Mouse (Mus musculus) MEL (cell line): ENCODE measurements around the gene Gsk3a. TPM values are rescaled to one million over a fixed set of nuclear protein-coding genes. Genes with fewer than 3 reads are reported as not detected.
A peak's percentile ranks its signal among the peaks of the same experiment; 100 is the strongest.

Experiments
- DNase-seq: peaks from one replicate; pipeline ENCODE4 v3.0.0; 2011; ENCODE audit warnings: low read depth, low spot score
- H3K27ac ChIP-seq: 2 replicates; pipeline ENCODE4 v1.5.1; 2012; ENCODE audit warnings: low read depth, mild to moderate bottlenecking, control low read depth, low read length, moderate library complexity; ENCODE audit not compliant: control insufficient read depth
- H3K27me3 ChIP-seq, 2 experiments: fragments of 150-350 bp in 1 of 2; sonication (generic) in 1 of 2; 2 replicates each; pipeline ENCODE4 v1.6.1; 2012; ENCODE audit warnings: low read length in 2 of 2, mild to moderate bottlenecking in 2 of 2, improper control_type of control experiment in 1 of 2, moderate library complexity in 1 of 2; ENCODE audit not compliant: insufficient read depth in 2 of 2, control insufficient read depth in 1 of 2
- H3K36me3 ChIP-seq, 2 experiments: 2 replicates each; pipeline ENCODE4 v1.6.1; 2012 to 2014; ENCODE audit warnings: low read length in 2 of 2, improper control_type of control experiment in 1 of 2, inconsistent platforms in 1 of 2, mild to moderate bottlenecking in 1 of 2; ENCODE audit not compliant: insufficient read depth in 2 of 2, control insufficient read depth in 1 of 2
- H3K4me1 ChIP-seq, 2 experiments: fragments of 150-350 bp in 1 of 2; sonication (generic) in 1 of 2; 2 replicates each; pipeline ENCODE4 v1.6.1; 2012; ENCODE audit warnings: low read length in 2 of 2, improper control_type of control experiment in 1 of 2, mild to moderate bottlenecking in 1 of 2; ENCODE audit not compliant: insufficient read depth in 2 of 2, control insufficient read depth in 1 of 2
- H3K4me3 ChIP-seq, 2 experiments: fragments of 150-350 bp in 1 of 2; sonication (generic) in 1 of 2; 2 replicates each; pipeline ENCODE4 v1.5.1; 2012; ENCODE audit warnings: low read depth in 2 of 2, low read length in 2 of 2, mild to moderate bottlenecking in 2 of 2, moderate library complexity in 2 of 2, control low read depth in 1 of 2, improper control_type of control experiment in 1 of 2; ENCODE audit not compliant: control insufficient read depth in 1 of 2, insufficient read depth in 1 of 2
- H3K79me2 ChIP-seq: 2 replicates; pipeline ENCODE4 v1.6.1; 2012; ENCODE audit warnings: mild to moderate bottlenecking, low read length, moderate library complexity; ENCODE audit not compliant: control insufficient read depth, poor library complexity, insufficient read depth
- H3K9ac ChIP-seq: 2 replicates; pipeline ENCODE4 v1.6.1; 2012; ENCODE audit warnings: low read depth, mild to moderate bottlenecking, control low read depth, low read length, moderate library complexity; ENCODE audit not compliant: control insufficient read depth, poor library complexity, severe bottlenecking
- H3K9me3 ChIP-seq: fragments of 150-350 bp; sonication (generic); replicated peaks from 2 replicates; pipeline ENCODE4 v1.6.1; 2012; ENCODE audit warnings: mild to moderate bottlenecking, low read length, improper control_type of control experiment, moderate library complexity; ENCODE audit not compliant: insufficient read depth
- BHLHE40 ChIP-seq: IDR thresholded peaks from 2 replicates; pipeline ENCODE4 v1.6.1; 2012; ENCODE audit warnings: low read depth, mild to moderate bottlenecking, inconsistent platforms, low read length, improper control_type of control experiment, borderline replicate concordance
- CHD1 ChIP-seq: IDR thresholded peaks from 2 replicates; pipeline ENCODE4 v1.6.1; 2012; ENCODE audit warnings: low read depth, mild to moderate bottlenecking, inconsistent platforms, low read length, improper control_type of control experiment
- CTCF ChIP-seq, 3 experiments: IDR thresholded peaks in 2 of 3; conservative IDR thresholded peaks in 1 of 3; 2 replicates each; pipeline ENCODE4 v1.5.1; 2011 to 2012; ENCODE audit warnings: low read length in 3 of 3, low read depth in 2 of 3, mild to moderate bottlenecking in 2 of 3, improper control_type of control experiment in 1 of 3, inconsistent platforms in 1 of 3, mixed read lengths in 1 of 3, moderate library complexity in 1 of 3; ENCODE audit not compliant: control insufficient read depth in 1 of 3, insufficient read depth in 1 of 3, poor library complexity in 1 of 3, severe bottlenecking in 1 of 3
- ELF1 ChIP-seq: IDR thresholded peaks from 2 replicates; pipeline ENCODE4 v1.6.1; 2014; ENCODE audit warnings: low read depth, mild to moderate bottlenecking, inconsistent platforms, low read length, improper control_type of control experiment, moderate library complexity
- EP300 ChIP-seq, 2 experiments: IDR thresholded peaks; 2 replicates each; pipeline ENCODE4 v1.6.1; 2011; ENCODE audit warnings: improper control_type of control experiment in 2 of 2, low read length in 2 of 2, low read depth in 1 of 2, mild to moderate bottlenecking in 1 of 2
- GATA1 ChIP-seq: IDR thresholded peaks from 2 replicates; pipeline ENCODE4 v1.6.1; 2011; ENCODE audit warnings: low read depth, low read length, improper control_type of control experiment
- HCFC1 ChIP-seq: IDR thresholded peaks from 2 replicates; pipeline ENCODE4 v1.6.1; 2012; ENCODE audit warnings: low read depth, mild to moderate bottlenecking, inconsistent platforms, low read length, improper control_type of control experiment, moderate library complexity
- JUND ChIP-seq: IDR thresholded peaks from 2 replicates; pipeline ENCODE4 v1.6.1; 2011; ENCODE audit warnings: low read depth, mild to moderate bottlenecking, improper control_type of control experiment, low read length
- MAFK ChIP-seq: IDR thresholded peaks from 2 replicates; pipeline ENCODE4 v1.6.1; 2011; ENCODE audit warnings: low read depth, mild to moderate bottlenecking, low read length, improper control_type of control experiment, borderline replicate concordance
- MAX ChIP-seq: IDR thresholded peaks from 2 replicates; pipeline ENCODE4 v1.6.1; 2011; ENCODE audit warnings: low read length, improper control_type of control experiment
- MAZ ChIP-seq: IDR thresholded peaks from 2 replicates; pipeline ENCODE4 v1.6.1; 2012; ENCODE audit warnings: low read depth, mild to moderate bottlenecking, inconsistent platforms, low read length, improper control_type of control experiment
- MEF2A ChIP-seq: IDR thresholded peaks from 2 replicates; pipeline ENCODE4 v1.6.1; 2014; ENCODE audit warnings: low read depth, mild to moderate bottlenecking, inconsistent platforms, low read length, improper control_type of control experiment; ENCODE audit not compliant: poor library complexity, insufficient replicate concordance, severe bottlenecking; ENCODE audit errors: extremely low read depth
- MXI1 ChIP-seq: IDR thresholded peaks from 2 replicates; pipeline ENCODE4 v1.6.1; 2011; ENCODE audit warnings: mild to moderate bottlenecking, low read depth, low read length, improper control_type of control experiment
- MYC ChIP-seq: IDR thresholded peaks from 2 replicates; pipeline ENCODE4 v1.6.1; 2011; ENCODE audit warnings: low read depth, mild to moderate bottlenecking, low read length, improper control_type of control experiment, moderate library complexity
- NRF1 ChIP-seq: IDR thresholded peaks from 2 replicates; pipeline ENCODE4 v1.6.1; 2014; ENCODE audit warnings: low read depth, mild to moderate bottlenecking, inconsistent platforms, low read length, improper control_type of control experiment, moderate library complexity; ENCODE audit not compliant: poor library complexity, insufficient read depth, severe bottlenecking
- POLR2A ChIP-seq, 2 experiments: IDR thresholded peaks; 2 replicates each; pipeline ENCODE4 v1.6.1; 2011 to 2012; ENCODE audit warnings: low read length in 2 of 2, mild to moderate bottlenecking in 2 of 2, control low read depth in 1 of 2, improper control_type of control experiment in 1 of 2, low read depth in 1 of 2, moderate library complexity in 1 of 2; ENCODE audit not compliant: control insufficient read depth in 1 of 2, insufficient read depth in 1 of 2, poor library complexity in 1 of 2
- RAD21 ChIP-seq: IDR thresholded peaks from 2 replicates; pipeline ENCODE4 v1.6.1; 2011; ENCODE audit warnings: mild to moderate bottlenecking, low read depth, low read length, improper control_type of control experiment
- SIN3A ChIP-seq: IDR thresholded peaks from 2 replicates; pipeline ENCODE4 v1.6.1; 2012; ENCODE audit warnings: low read length, improper control_type of control experiment, inconsistent platforms
- SMC3 ChIP-seq: IDR thresholded peaks from 2 replicates; pipeline ENCODE4 v1.6.1; 2011; ENCODE audit warnings: low read depth, low read length, improper control_type of control experiment
- TAL1 ChIP-seq: IDR thresholded peaks from 2 replicates; pipeline ENCODE4 v1.6.1; 2012; ENCODE audit warnings: mild to moderate bottlenecking, inconsistent platforms, low read length, moderate library complexity, mixed read lengths
- TBP ChIP-seq: IDR thresholded peaks from 2 replicates; pipeline ENCODE4 v1.8.0; 2011; ENCODE audit warnings: low read depth, low read length, improper control_type of control experiment
- TCF12 ChIP-seq: IDR thresholded peaks from 2 replicates; pipeline ENCODE4 v1.6.1; 2014; ENCODE audit warnings: low read depth, mild to moderate bottlenecking, inconsistent platforms, low read length, improper control_type of control experiment, moderate library complexity
- UBTF ChIP-seq: IDR thresholded peaks from 2 replicates; pipeline ENCODE4 v1.6.1; 2012; ENCODE audit warnings: low read depth, mild to moderate bottlenecking, inconsistent platforms, low read length, improper control_type of control experiment, moderate library complexity, borderline replicate concordance; ENCODE audit not compliant: insufficient read depth
- ZC3H11A ChIP-seq: IDR thresholded peaks from 2 replicates; pipeline ENCODE4 v1.6.1; 2012; ENCODE audit warnings: low read depth, mild to moderate bottlenecking, inconsistent platforms, low read length, improper control_type of control experiment
- ZNF384 ChIP-seq: IDR thresholded peaks from 2 replicates; pipeline ENCODE4 v1.6.1; 2012; ENCODE audit warnings: low read depth, mild to moderate bottlenecking, inconsistent platforms, low read length, improper control_type of control experiment
- polyA plus RNA-seq, 2 experiments: library from polyadenylated mRNA; stranded (reverse) in 1 of 2; unstranded in 1 of 2; fragments of >175 nt in 1 of 2; fragments of >200 nt in 1 of 2; gene quantifications; 2 replicates each; pipeline versions ENCODE4 v1.2.1 to v1.2.4; 2012; ENCODE audit warnings: low replicate concordance in 2 of 2, low read depth in 1 of 2; ENCODE audit not compliant: insufficient read length in 2 of 2, insufficient read depth in 1 of 2, missing spikeins in 1 of 2
- total RNA-seq: library from RNA; depleted of rRNA; stranded (reverse); fragments of 300-350 nt; gene quantifications from 2 replicates; pipeline ENCODE4 v1.2.3, GENCODE M21; 2012

Gene Gsk3a
- total and polyA plus RNA-seq, 3 experiments: 59.8 to 149 (median 86.6) TPM

GRCm38 (mm10) chr7:25181331-25181790 is 56.3 kb downstream of the Gsk3a start:
- Histone ChIP-seq H3K79me2 (no peaks in the 10 kb centered on the region; the same call in 1 of the 2 replicates), H3K4me1 (peaks cover 0 to 16% of the 10 kb centered on the region in 2 experiments; a peak in 3 of 4 replicates), H3K9ac (peak overlapping the region; percentile 59), H3K9me3 (no peaks in the 10 kb centered on the region), H3K27me3 (no peaks in the 10 kb centered on the region; a peak in 1 of 4 replicates), H3K4me3 (peak overlapping the region; percentile 17 to 56), H3K27ac (peak overlapping the region; percentile 58), H3K36me3 (peaks cover 0 to 2% of the 10 kb centered on the region in 2 experiments; a peak in 2 of 4 replicates)
- TF ChIP-seq JUND: no peak
- TF ChIP-seq MXI1: peak; percentile 66
- TF ChIP-seq SIN3A: peak; percentile 38; the same call in 1 of the 2 replicates
- peak; percentile 75 for TF ChIP-seq SMC3
- TF ChIP-seq MYC: peak; percentile 88
- TF ChIP-seq HCFC1: peak; percentile 27; the same call in 1 of the 2 replicates
- peak; percentile 81 for TF ChIP-seq MAX
- peak; percentile 79 to 81 (median 81) for TF ChIP-seq CTCF (IDR thresholded peaks at IDR 0.05 in 2 of 3, conservative IDR thresholded peaks at IDR 0.05 in 1 of 3; ENCODE audit: control insufficient read depth in 1 of 3, insufficient read depth in 1 of 3, low read depth in 2 of 3, low read length in 3 of 3, poor library complexity in 1 of 3, severe bottlenecking in 1 of 3)
- TF ChIP-seq RAD21: peak; percentile 38
- no peak for TF ChIP-seq MEF2A
- TF ChIP-seq POLR2A (IDR thresholded peaks at IDR 0.05; ENCODE audit: control insufficient read depth in 1 of 2, insufficient read depth in 1 of 2, low read depth in 1 of 2, low read length in 2 of 2, poor library complexity in 1 of 2): peak in 1 of 2 experiments; percentile 61; a peak in 2 of 4 replicates
- no peak for TF ChIP-seq ZC3H11A
- peak; percentile 95 for TF ChIP-seq BHLHE40
- peak; percentile 57 for TF ChIP-seq TBP
- DNase-seq: peak; percentile 86

- H3K4me1 ChIP-seq: peaks cover 0 to 16% of the 10 kb centered on the region in 2 experiments; a peak in 3 of 4 replicates
- H3K9ac ChIP-seq: peak overlapping the region; percentile 59
- H3K27me3 ChIP-seq: no peaks in the 10 kb centered on the region; a peak in 1 of 4 replicates
These were observed 57.1 kb downstream of the Gsk3a start for GRCm38 (mm10) chr7:25180512-25180911.

More at GRCm38 (mm10) chr7:25180512-25180911, 57.1 kb downstream of the Gsk3a start:
- H3K9me3 ChIP-seq: no peaks in the 10 kb centered on the region
- peak overlapping the region; percentile 17 to 56 for H3K4me3 ChIP-seq
- peak; percentile 60 for TF ChIP-seq TCF12
- peak; percentile 66; the same call in 1 of the 2 replicates for TF ChIP-seq GATA1
- TF ChIP-seq ZNF384: no peak
- TF ChIP-seq TAL1: peak; percentile 71
- TF ChIP-seq MAZ: peak; percentile 54; the same call in 1 of the 2 replicates
- no peak for TF ChIP-seq CHD1
- TF ChIP-seq NRF1: no peak
- peak; percentile 46 to 70; a peak in 3 of 4 replicates for TF ChIP-seq EP300 (IDR thresholded peaks at IDR 0.05; ENCODE audit: low read depth in 1 of 2, low read length in 2 of 2)
- peak; percentile 47; the same call in 1 of the 2 replicates for TF ChIP-seq ELF1
- TF ChIP-seq UBTF: 0 out of 2 replicates have a peak, but pooled peaks have one; percentile 35
- 0 out of 2 replicates have a peak, but pooled peaks have one; percentile 27 for TF ChIP-seq MXI1
- no peak for TF ChIP-seq MEF2A
- no peak for TF ChIP-seq MAFK
- TF ChIP-seq, all 39 proteins: peak for 8
- Histone ChIP-seq H3K79me2 (no peaks in the 10 kb centered on the region; the same call in 1 of the 2 replicates), H3K27ac (peak overlapping the region; percentile 58), H3K36me3 (peaks cover 0 to 2% of the 10 kb centered on the region in 2 experiments; a peak in 2 of 4 replicates)
- peak; percentile 81 for DNase-seq
